Mouse (Mus musculus): ENCODE measurements at regions not wholly inside any gene's neighbourhood (a gene's known extent, or its start where the extent isn't known, plus 50 kb on each side); places are given as distances from the start of the nearest gene placed in this dataset.

DNA sequence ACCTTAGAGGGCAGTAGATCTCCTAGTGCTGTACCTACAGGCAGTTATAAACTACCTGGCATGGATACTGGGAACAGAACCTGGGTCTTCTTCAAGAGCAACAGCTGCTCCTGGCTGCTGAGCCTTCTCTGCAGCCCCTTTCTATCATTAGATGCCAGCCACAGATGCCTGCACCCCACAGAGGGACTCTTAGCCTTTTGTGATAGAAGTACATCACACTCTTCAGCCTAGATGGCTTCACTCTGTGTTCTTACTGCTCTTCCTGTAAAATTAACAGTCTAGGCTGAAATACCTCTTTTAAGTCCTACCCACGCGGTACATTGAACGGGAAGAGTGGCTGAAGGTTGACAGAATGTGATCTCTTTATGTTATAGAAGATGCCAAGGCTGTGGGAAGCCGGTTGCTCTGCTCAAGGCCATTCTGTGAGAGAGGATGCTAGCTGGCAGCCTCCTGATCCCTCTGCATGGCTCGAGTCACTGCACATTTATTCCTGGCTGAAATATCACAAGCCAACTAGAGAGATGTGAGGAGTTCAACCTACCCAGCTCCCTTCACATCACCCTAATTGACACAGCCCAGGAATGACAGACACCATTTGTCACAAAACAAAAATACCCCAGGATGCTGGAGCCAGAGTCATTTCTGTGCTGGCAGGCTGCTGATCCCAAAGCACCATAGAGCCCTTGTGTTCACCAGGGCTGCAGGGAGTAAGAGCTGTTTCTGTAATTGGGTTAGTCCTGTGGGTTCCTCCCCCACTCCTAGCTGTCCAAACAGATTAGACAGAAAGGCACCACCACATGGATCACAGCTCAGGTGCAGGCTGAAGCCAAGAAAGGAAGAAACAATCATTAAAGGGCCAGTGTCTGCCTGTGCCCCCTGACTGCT is 162.5 kb downstream of the B3gnt2 start:
- TF ChIP-seq POLR2A (IDR thresholded peaks at IDR 0.05; ENCODE audit: borderline replicate concordance, extremely low read depth, insufficient read depth, insufficient read length, poor library complexity, severe bottlenecking), result no peak
- TF ChIP-seq CTCF (IDR thresholded peaks at IDR 0.05; ENCODE audit: borderline replicate concordance, extremely low read depth, insufficient read depth, insufficient read length), result no peak

All from brain, embryonic 14.5 days (tissue).